Mouse (Mus musculus) midbrain, postnatal 0 days (tissue): ENCODE results near the gene Zfp64. TPM values are rescaled to one million over a fixed set of nuclear protein-coding genes. Genes with fewer than 3 reads are reported as not detected.

Experiments
- ATAC-seq: fragments of 200-750 bp; cut with Nextera tagmentation; 2 replicates; pipeline ENCODE4 v1.8.0; 2017; ENCODE audit warnings: moderate number of reproducible peaks, mild to moderate bottlenecking, moderate TSS enrichment, moderate library complexity; ENCODE audit not compliant: low FRiP score
- DNase-seq: peaks from one replicate; pipeline ENCODE4 v3.0.0-alpha.2; 2015; ENCODE audit warnings: low spot score
- H3K27ac ChIP-seq: fragments of 300-500 bp; sonication (generic); 2 replicates; pipeline ENCODE4 v1.5.1; 2014; ENCODE audit warnings: low read depth, mild to moderate bottlenecking, low read length, mixed read lengths
- H3K27me3 ChIP-seq: fragments of 300-500 bp; sonication (generic); 2 replicates; pipeline ENCODE4 v1.6.1; 2014; ENCODE audit warnings: low read length, control low read depth, mixed read lengths; ENCODE audit not compliant: insufficient read depth
- H3K36me3 ChIP-seq: fragments of 300-500 bp; sonication (generic); 2 replicates; pipeline ENCODE4 v1.6.1; 2014; ENCODE audit warnings: low read length, control low read depth, mixed read lengths; ENCODE audit not compliant: insufficient read depth
- H3K4me1 ChIP-seq: fragments of 300-500 bp; sonication (generic); 2 replicates; pipeline ENCODE4 v1.6.1; 2014; ENCODE audit warnings: mild to moderate bottlenecking, control low read depth, antibody characterized with exemption, low read length, mixed read lengths; ENCODE audit not compliant: insufficient read depth
- H3K4me2 ChIP-seq: fragments of 300-500 bp; sonication (generic); 2 replicates; pipeline ENCODE4 v1.6.1; 2014; ENCODE audit warnings: low read depth, mild to moderate bottlenecking, low read length, mixed read lengths; ENCODE audit not compliant: poor library complexity, severe bottlenecking
- H3K4me3 ChIP-seq: fragments of 300-500 bp; sonication (generic); 2 replicates; pipeline ENCODE4 v1.5.1; 2014; ENCODE audit warnings: low read depth, mild to moderate bottlenecking, low read length, moderate library complexity
- H3K9ac ChIP-seq: fragments of 300-500 bp; sonication (generic); replicated peaks from 2 replicates; pipeline ENCODE4 v1.6.1; 2014; ENCODE audit warnings: mild to moderate bottlenecking, low read length, moderate library complexity, mixed read lengths; ENCODE audit not compliant: poor library complexity, severe bottlenecking
- H3K9me3 ChIP-seq: fragments of 300-500 bp; sonication (generic); 2 replicates; pipeline ENCODE4 v1.6.1; 2016; ENCODE audit warnings: low read length, control low read depth
- CTCF ChIP-seq: IDR thresholded peaks from 2 replicates; pipeline ENCODE4 v1.5.1; 2016; ENCODE audit warnings: antibody characterized with exemption, mild to moderate bottlenecking
- WGBS: fragments of 180-500 bp; shearing (Covaris S2); extraction: QIAGEN DNeasy Blood & Tissue Kit; methylation state at CpG from one replicate; pipeline ENCODE4 v1.1.7; 2014; 5-methylcytosine and 5-hydroxymethylcytosine counted together
- polyA plus RNA-seq: library from polyadenylated mRNA; unstranded; fragments of >200 nt; fragmentation: Nextera tagmentation; extraction: Ambion mirVana; gene quantifications from 2 replicates; pipeline ENCODE4 v1.2.1, GENCODE M21; 2015
- total RNA-seq: library from RNA; depleted of rRNA; stranded (reverse); fragments of >200 nt; gene quantifications from 2 replicates; pipeline ENCODE4 v1.2.3, GENCODE M21; 2014

Gene Zfp64
- total and polyA plus RNA-seq, 2 experiments from 2014 or later: 34.2 to 57.7 TPM

DNA sequence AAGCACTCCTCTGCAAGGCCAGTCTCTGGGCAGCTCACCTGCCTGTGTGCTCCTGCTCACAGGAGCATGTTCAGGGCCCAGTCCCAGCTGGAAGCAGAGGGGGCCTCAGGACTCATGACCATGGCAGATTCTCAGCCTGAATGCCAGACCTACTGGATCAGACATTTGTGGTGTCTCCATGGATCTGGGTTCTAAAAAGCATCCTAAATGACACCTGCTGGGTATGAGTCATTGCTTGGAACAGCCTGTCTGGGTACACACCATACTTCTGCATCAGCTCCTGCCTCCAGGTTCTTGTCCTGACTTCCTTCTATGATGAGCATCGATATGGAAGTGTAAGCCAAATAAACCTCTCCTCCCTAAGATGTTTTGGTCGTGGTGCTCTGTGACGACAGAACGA is 11.4 kb downstream of the Zfp64 start:
- 94% methylated on average over 4 of the region's 4 CpGs for WGBS
- no peak for ATAC-seq
- Histone ChIP-seq H3K4me3 (no peak overlapping the region), H3K9ac (no peak overlapping the region), H3K4me1 (no peaks in the 10 kb centered on the region), H3K27me3 (no peaks in the 10 kb centered on the region), H3K9me3 (no peaks in the 10 kb centered on the region), H3K36me3 (peaks cover 45% of the 10 kb centered on the region), H3K4me2 (no peak overlapping the region), H3K27ac (no peak overlapping the region)
- DNase-seq: no peak
- no peak for TF ChIP-seq CTCF

DNA sequence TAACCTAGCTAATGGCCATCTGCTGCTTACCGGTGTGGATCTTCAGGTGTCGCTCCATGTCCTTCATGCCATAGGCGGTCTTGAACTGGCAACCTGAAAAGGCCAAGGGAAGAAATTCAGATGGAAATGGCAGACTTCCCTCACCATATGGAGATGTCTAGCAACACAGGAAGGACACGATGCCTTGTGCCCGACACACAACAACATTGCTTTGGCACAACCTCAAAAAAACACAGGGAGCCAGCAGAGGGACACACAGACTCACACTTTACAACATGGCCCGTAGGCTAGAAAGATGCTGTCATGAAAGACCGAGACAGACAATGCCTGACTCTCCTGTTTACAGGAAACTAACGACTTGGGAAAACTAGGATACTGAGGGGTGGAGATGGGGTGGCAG is 15.4 kb downstream of the Zfp64 start:
- Histone ChIP-seq H3K9ac (no peak overlapping the region), H3K36me3 (peaks cover 35% of the 10 kb centered on the region), H3K4me3 (no peak overlapping the region), H3K27me3 (no peaks in the 10 kb centered on the region), H3K4me1 (no peaks in the 10 kb centered on the region), H3K9me3 (no peaks in the 10 kb centered on the region), H3K27ac (no peak overlapping the region), H3K4me2 (no peak overlapping the region)
- 97% methylated on average over 8 of the region's 8 CpGs for WGBS
- no peak for DNase-seq
- no peak for ATAC-seq
- TF ChIP-seq CTCF: no peak

DNA sequence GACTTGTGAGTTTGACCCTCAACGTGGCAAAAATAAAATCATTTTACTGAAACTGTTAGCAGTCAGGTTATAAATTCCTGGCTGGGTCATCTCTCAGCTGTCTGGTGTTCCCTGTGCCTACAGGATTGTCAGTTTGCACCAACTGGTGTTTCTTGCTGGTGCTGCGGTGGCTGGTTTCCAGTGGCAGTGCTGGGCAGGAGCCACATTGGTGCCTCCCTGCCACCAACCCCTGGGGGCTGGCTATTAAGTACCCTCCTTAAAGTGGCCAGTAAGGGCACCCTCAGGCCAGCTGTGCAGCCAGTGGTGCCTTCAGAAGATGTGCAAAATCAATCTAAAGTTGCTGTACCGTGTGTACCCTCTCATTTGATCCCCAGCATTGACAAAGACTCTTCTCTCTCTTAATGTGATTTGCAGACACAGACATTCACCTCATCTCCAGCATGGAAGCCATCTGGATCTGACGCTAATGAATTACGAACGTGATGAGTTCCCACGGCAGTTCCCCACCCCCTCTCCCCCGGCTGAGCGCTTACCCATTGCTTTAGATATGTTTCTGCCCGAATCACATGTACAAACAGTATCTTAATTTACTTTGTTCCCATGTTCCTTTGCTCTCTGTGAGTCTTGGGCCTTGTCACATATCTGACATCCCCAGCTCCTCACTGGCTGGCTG is 16.0 kb downstream of the Zfp64 start:
- no peak for ATAC-seq
- Histone ChIP-seq H3K27ac (no peak overlapping the region), H3K27me3 (no peaks in the 10 kb centered on the region), H3K9ac (no peak overlapping the region), H3K4me3 (no peak overlapping the region), H3K9me3 (no peaks in the 10 kb centered on the region), H3K4me2 (no peak overlapping the region), H3K36me3 (peaks cover 35% of the 10 kb centered on the region), H3K4me1 (no peaks in the 10 kb centered on the region)
- DNase-seq: peak; percentile 62
- WGBS: 88% methylated on average over 10 of the region's 10 CpGs
- TF ChIP-seq CTCF: no peak

DNA sequence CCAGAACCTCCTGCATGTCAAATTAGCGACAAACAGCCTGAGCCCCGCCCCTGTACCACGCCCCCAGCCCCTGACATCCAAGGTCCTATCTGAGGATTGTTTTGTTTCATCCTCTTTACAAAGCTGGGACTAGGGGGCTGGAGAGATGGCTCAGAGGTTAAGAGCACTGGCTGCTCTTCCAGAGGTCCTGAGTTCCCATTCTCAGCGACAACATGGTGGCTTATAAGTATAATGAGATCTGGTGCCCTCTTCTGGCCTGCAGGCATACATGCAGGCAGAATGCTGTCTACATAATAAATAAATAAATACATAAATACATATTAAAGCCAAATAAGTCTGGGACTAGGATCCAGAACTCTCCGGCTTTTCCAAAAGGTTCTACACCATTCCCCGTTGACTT is 18.5 kb downstream of the Zfp64 start:
- Histone ChIP-seq H3K9me3 (no peaks in the 10 kb centered on the region), H3K4me1 (no peaks in the 10 kb centered on the region), H3K4me2 (no peak overlapping the region), H3K27me3 (no peaks in the 10 kb centered on the region), H3K9ac (no peak overlapping the region), H3K27ac (no peak overlapping the region), H3K36me3 (peaks cover 45% of the 10 kb centered on the region), H3K4me3 (no peak overlapping the region)
- peak; percentile 53 for TF ChIP-seq CTCF
- WGBS: 91% methylated on average over 6 of the region's 6 CpGs
- no peak for DNase-seq
- ATAC-seq: no peak

DNA sequence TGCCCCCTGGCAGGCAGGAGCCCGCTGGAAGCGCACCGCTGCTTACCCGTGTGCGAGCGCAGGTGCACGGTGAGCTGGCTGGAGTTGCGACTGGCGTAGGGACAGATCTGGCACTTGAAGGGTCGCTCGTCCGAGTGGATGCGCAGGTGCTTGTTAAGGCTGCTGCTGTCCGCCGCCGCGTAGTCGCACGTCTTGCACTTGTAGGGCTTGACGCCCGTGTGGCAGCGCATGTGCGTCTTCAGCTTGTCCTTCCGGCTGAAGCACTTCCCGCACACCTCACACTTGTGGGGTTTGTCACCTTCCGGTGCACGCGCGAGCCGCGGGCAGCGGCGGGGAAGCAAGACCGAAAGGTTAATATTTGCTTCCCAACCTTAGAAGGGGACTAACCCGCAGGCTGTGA is 20.2 kb downstream of the Zfp64 start:
- H3K27me3 ChIP-seq: no peaks in the 10 kb centered on the region
- H3K4me2 ChIP-seq: no peak overlapping the region
- no peaks in the 10 kb centered on the region for H3K9me3 ChIP-seq
- WGBS: 85% methylated on average over 35 of the region's 35 CpGs
- no peak overlapping the region for H3K4me3 ChIP-seq
- H3K36me3 ChIP-seq: peaks cover 47% of the 10 kb centered on the region
- no peaks in the 10 kb centered on the region for H3K4me1 ChIP-seq
- ATAC-seq (no peak), DNase-seq (no peak)
- no peak for TF ChIP-seq CTCF
- no peak overlapping the region for H3K27ac ChIP-seq
- H3K9ac ChIP-seq: no peak overlapping the region

DNA sequence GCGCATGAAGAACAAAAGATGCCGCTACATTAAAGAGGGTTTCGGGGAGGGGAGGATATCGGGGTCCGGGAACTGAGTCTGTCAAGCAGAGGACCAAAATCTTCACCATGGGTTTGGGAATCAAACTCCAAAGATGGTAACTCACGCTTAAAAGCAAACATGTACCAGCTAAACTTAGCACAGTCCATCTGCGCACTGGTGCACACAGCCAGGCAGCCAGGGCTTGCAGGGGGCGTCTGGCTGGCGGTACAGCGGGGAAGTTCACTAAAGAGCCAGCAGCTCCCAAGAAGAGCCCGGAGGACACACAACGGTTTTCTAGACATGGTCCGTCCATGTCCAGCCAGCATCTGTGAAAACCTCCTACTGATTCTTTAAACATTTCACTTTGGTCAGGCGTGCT is 23.7 kb downstream of the Zfp64 start:
- Histone ChIP-seq H3K4me3 (no peak overlapping the region), H3K9ac (no peak overlapping the region), H3K36me3 (peaks cover 33% of the 10 kb centered on the region), H3K4me2 (no peak overlapping the region), H3K27me3 (no peaks in the 10 kb centered on the region), H3K4me1 (no peaks in the 10 kb centered on the region), H3K9me3 (no peaks in the 10 kb centered on the region), H3K27ac (no peak overlapping the region)
- ATAC-seq (no peak), DNase-seq (no peak)
- TF ChIP-seq CTCF: no peak
- 94% methylated on average over 14 of the region's 14 CpGs for WGBS
